Mouse (Mus musculus) urinary bladder, postnatal 25 days (tissue): ENCODE data around the gene Cpa2.
A peak's percentile ranks its signal among the peaks of the same experiment; 100 is the strongest.

Experiments used
- DNase-seq: peaks from one replicate; pipeline ENCODE4 v3.0.0; 2022; ENCODE audit warnings: low spot score

Cpa2 gene

DNA sequence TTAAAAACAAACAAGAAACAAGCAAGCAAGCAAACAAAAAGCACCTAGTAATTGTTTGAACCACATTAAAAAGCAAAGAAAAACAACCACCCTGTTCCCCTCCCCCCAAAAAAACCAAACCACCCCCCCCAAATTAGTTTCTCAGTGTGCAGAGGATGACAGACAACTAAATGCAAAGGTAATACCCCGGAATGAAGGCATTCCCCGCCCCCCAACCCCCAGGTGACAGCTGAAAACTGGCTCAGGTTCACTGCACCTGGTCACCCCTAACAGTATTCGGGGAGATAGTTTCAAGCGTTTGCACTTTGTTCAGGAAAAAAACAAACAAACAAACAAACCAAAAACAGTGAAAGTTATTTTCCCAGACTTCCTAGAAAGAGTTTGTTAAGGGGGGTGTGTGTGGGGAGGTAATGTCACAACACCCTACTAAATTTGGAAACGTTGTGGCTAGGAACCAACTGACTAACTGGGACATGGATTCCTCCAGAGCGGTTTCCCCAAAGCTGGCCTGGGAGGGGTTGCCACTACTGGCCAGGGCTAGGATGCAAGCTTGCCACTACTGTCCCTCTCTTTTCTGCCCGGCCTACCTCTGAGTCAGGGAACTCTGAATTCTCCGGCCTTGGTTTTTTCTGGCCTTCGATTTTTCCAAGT, 6.4 kb downstream of the Cpa2 start:
- peak; percentile 21 for DNase-seq

DNA sequence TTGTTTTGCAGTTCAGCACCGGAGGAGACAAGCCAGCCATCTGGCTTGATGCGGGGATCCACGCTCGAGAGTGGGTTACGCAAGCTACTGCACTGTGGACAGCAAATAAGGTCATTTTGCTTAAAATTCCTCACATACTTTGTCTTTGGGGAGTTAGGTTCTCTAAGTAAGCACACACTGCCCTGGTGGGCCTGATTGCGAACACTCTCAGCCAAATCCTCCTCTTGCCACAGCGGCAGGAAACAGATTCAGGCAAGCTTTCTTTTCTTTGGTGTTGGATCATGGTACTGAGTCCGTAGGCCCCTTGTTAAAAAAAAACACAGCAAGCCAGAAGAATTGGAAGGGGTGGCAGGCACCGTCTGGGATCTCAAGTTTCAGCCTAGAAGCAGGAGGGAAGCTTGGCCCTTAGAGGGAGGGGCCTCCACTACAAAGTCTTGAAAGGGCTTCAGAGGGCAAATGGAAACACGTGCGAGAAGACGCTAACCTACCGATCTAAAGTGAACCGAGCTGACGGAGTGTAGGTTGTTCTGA, 7.9 kb downstream of the Cpa2 start:
- DNase-seq, result no peak

DNA sequence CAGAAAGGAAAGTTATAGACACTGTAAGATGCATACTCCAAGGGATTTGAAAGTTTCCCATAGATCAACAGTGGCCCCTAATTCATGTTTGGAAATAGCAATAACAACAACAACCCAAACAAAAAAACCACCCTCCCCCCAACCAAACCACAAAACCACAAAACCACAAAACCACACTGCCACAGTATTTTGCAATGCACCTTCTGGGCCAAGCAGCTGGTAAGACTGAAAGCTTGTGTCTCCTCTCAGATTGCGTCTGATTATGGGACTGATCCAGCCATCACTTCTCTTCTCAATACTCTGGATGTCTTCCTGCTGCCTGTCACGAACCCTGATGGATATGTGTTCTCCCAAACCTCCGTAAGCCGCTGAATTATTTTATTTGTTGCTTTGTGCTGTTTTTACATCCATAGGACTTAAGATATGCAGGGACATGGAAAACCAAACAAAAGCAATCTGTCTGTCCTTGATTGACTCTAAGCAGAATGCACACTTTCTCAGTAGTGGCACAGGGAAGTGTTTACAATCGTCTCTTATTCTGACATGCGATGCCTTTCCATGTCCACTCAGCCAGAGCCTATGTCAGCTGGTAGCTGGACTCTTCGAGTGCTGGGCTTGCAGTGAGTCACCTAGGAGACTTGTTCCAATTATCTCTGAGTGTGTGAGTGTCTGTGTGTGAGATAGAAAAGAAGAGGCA, 9.3 kb downstream of the Cpa2 start:
- DNase-seq, result no peak

DNA sequence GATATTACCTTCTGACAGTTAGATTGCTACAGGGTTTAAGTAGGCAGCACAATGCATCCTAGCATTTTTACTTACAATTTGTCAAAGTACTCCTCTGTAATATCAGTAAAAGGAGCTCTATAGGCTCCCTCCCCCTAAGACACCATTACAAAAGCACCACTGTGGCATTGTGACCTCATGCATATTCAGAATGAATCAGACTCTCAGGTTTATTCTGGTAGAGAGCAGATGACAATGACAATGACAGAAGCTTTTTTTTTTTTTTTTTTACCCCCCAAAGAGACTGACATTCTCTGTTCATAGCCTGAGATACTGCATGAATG, 9.8 kb downstream of the Cpa2 start:
- DNase-seq, result no peak

DNA sequence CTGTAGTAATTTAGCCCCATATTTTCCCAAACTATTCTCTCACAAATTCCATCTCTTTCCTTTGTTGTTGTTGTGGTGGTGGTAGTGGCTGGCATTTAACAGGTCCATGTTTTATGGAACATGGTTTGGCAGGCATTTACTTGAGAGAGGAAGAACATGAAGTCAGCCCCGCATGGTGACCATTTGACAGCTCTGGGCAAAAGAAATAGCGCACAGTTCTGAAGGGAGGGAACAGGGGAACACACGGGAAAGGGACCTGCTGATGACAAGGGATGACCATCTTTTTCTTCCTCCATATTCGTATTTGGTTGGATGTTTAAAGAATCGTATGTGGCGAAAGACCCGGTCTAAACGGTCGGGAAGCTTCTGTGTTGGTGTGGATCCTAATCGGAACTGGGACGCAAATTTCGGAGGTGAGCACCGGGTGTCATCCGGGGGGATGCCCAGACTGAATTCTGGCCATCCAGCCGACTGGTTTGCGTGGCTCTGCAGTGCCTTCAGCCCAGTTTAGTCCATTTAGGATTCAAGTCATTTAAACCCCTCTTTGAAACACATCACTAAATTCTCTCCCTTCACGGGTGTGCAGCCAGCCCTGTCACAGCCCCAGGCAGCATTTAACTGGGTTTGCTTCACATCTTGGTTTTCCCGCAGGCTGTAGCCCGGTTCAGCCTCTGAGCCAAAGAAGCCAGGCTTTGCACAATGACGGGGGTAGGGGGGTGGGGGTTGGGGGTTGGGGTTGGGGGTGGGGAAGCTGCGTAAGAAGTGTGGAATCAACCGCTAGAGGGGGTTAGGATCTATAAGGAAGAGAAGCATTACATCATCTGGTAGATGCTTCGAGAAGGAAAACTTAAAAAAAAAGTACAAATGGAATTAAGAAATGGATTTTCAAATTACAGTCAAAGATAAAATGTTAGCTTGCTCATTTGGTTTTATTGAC, 10.5 kb downstream of the Cpa2 start:
- no peak for DNase-seq

DNA sequence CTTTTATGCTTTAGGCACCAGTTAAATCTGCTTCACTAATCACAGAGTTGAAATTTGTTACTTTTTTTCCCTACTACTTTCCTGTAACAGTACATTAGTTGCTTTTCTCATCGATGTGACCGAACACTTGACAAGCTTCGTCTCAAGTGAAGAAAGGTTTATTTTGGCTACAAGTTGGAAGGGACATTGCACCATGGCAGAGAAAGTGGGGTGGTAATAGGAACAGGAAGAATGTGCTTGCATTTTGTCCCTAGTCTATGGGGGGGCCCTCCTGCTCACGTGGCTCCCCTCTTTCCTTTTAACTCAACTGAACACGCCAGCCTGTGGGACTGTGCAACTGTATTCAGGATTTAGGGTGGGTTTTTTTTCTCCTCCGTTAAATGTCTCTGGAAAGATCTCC, 11.2 kb downstream of the Cpa2 start:
- DNase-seq, result no peak

DNA sequence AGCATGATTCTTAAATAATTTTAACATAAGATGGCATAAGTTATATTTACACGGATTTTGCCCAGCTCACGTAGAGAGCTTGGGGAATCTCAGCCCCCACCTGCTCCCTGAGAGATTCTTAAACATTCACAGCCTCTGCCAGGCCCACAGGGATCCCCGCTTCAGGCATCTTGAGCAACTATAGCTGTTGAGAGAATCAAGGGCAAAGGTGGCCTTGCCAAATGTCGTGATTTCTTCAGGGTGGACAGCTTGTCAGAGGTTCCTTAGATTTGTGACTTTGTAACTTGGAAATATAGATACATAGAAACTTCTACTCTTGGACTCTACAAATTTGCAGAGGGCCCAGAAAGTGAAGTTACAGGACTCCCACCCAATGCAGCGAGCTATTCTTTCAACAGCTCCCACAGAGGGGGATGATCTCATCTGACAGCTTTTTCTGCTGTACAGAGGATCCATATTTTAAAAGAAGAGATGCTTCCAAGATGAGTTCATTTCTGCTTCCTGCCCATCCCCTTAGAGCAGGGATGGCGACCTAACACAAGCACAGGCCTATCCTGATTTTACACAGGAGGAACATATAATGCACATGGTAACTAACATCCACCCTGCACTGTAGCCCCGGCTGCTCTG, 12.1 kb downstream of the Cpa2 start:
- no peak for DNase-seq

DNA sequence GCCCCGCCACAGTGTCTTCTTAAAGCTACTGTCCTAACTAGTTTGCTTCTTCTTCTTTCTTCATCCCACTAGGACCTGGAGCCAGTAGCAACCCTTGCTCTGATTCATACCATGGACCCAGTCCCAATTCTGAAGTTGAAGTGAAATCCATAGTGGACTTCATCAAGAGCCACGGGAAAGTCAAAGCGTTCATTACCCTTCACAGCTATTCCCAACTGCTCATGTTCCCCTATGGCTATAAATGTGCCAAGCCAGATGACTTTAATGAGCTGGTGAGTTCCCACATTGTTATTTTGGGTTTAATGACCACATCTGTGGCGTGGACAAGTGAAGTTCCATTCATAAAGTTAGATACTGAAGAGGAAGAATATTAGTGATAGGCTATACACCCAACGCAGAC, 12.7 kb downstream of the Cpa2 start:
- no peak for DNase-seq

DNA sequence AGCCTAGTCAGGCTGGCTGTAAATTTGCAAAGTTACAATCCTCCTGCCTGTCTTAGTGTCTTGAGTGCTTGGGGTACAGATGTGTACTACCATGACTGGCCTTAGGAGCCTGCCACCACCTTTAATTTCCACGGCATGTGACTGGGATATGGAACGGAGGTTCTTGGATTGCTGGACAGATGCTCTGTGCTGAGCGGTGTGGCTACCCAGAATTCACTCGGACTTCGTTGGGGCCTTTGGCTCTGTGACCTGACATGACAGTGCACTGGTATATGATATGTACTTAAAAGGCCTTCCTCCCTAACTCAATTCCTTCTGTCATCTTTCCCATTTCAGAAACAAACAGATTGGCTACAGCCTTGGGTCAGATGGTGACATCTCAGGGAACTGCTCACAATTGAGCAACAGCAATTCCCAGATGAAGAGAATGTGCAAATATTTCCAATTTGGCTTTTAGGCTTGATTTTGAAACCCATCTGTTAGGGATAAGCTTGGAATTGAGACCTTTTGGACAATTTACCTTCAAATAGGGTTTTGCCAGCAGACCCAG, 13.3 kb downstream of the Cpa2 start:
- DNase-seq, result no peak

DNA sequence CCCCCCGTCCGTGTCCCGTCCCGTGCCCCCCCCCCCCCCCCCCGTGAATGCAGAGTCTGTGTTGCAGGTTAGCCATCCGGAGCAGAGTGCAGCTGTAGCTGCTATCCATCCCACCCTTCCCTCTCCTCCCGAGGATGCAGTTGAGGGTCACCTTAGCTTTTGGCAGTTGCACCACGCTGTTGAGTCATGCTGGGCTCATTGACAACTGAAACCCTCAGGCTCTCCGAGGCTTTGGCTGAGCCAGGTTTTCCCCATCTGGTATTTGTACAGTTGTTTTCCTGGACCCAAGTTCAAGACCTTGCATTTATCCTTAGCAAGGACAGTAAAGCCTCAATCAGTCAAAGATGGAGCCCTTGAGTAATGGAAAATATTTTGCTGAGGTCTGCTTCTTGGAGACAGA, 14.7 kb downstream of the Cpa2 start:
- no peak for DNase-seq

DNA sequence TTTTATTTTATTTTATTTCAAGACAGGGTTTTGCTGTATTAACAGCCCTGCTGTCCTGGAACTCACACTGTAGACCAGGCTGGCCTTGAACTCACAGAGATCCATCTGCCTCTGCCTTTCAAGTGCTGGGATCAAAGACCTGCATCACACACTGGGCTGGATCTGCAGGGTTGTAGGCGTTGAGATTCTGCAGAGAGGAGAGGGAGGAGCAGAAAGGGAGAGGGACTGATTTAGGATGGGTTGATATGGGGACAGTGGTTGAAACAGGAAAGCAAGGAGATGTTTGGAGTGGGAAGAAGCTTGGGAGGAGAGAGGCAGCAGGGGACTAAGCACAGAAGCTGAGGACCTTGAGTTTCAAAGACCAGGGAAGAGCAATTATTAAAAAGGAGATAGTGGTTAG, 18.3 kb downstream of the Cpa2 start:
- no peak for DNase-seq

DNA sequence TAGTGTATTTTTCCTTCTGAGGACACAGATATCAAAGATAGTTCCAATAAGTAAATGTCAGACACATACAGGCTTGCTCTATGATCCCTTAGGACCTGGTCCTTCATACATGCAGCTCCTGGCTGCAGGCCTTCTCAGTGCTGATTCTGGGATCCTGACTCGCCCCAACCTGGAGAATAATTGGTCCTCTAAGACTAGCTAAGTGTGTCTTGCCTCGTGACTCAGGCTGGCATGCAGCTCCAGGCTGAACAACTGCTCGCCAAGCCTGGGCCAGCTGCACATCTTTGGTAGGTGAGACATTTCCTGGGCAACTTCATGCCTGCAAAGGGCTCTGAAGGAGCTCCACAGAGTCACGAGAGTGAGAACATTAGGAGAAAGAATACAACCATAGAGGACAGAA, 20.8 kb downstream of the Cpa2 start:
- DNase-seq, result no peak

DNA sequence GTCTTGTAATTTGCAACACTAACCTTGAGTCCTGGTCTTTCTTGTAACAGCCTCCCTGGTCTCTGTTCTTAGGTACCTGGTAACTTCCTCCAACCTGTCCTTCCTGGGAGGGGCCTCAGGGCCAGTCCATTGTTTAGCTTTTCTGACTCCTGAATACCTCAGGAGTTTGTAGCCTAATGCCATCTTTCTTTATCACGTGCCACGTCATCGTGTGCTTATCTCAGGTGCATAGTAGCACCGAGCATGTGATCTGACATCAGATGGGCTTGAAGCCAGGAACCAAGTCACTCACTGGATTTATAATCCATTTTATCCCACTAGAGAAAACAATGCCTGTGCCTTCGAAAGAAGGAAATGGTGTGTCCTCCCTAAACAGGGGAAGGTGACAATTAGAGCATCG, 22.2 kb downstream of the Cpa2 start:
- DNase-seq, result no peak

DNA sequence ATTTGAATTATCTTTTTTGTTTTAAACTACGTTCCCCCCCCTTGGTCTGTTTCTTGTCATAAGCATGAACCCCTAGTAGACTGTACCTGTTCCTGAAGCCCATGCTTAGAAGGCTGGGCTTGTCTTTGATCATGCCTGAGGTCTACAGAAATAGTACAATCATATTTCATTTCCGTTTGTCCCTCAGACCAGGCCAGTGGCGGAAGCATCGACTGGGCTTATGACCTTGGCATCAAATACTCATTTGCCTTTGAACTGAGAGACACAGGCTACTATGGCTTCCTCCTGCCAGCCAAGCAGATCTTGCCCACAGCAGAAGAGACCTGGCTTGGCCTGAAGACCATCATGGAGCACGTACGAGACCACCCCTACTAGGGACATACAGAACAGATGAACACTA, 22.7 kb downstream of the Cpa2 start:
- no peak for DNase-seq

DNA sequence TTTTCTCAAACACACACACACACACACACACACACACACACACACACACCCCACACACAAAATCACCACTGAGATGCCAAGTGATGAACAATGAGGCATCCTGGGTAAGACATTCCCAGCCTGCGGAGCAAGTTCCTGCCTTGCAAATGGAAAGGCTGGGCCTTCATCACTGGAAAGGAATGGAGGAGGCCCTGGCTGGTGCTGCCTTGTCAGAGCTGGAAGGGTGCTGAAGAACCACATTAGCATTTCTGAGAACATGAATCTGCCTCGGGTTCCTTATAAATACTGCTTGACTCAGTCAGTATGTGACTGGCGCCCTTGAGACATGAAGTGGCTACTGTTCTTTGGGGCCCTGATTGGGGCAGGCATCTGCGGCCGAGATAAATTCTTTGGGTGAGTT, 26.7 kb downstream of the Cpa2 start, which contains the start of gene Cpa4:
Gene Cpa4, plus strand, starts transcription at position 301 of the 400 bp plus-strand sequence.
- DNase-seq, result no peak

DNA sequence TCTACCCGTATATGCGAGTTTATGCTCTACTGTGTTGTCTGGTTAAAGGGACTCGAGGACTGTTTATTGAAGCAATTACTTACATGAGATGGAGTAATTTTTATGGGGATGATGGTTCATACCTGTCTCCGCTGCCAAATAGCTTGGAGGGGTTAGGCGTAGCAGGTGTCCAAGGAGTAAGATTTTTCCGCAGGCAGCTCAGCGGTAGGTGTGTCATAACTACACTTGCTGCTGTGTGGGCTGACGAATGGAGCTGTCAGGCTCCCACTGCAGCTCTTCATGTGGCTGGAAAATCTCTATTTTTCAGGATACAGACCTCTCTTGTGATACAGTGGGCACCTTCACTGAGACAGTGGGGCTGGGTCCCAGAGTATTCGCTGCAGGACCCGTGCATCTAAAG, 27.9 kb downstream of the Cpa2 start:
- DNase-seq, result no peak

DNA sequence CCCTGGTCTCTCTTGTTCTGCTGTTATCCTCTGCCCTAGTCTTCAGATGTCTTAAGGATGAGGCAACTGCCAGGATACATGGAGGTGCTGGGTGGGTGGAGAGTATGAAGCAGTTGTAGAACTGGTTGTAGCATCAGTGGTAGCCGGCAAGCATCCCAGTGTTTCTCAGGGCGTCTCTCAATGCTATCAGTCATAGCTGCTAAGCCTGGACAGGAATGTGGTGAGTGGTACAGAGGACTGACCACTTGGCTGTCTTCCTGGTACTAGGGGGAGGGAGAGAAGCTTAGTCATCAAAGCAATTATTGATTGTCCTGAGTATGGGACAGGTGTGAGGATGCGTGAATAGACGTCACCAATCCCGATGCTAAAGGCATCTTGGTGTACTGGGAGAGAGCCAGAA, 28.6 kb downstream of the Cpa2 start:
- no peak for DNase-seq

DNA sequence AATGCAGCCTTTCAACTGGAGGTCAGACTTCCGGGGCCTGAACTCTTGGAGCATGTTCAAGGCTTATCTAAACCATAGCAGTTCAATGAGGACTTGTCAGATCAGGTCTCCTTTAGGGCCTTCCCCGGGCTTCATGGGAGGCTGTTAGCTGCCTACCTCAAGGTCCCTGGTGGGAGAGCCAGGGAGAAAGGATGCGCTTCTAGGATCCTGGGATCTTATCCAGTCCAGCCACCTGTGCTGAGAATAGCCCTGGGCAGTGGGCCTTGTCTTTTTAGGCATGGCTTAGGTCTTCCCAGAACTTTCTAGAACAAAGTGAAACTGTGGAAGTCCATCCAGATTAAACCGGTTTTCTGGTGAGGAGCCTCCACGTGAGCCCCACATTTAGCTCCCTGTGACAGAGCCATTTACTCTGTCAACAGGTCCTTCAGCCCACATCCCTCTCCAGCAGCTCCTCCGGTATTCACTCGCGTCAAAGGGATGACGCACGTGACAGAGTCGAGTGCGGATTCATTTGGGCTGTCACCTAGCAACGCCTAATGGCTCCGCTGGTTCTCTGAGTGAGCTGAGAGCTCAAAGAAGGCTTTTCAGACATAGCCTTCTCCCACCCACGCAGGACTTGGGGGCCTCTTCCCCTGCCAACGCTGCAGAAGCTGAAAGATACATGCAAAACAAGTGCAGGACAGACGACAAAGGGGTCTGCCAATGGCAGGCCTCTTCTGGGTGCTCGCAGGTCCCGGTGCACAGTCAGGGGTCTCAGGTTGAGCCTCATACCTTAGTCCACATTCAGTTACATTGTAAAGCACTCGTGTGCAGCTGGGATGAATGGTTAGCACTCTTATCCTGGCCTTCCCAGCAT, 31.3 kb downstream of the Cpa2 start:
- DNase-seq, result no peak

DNA sequence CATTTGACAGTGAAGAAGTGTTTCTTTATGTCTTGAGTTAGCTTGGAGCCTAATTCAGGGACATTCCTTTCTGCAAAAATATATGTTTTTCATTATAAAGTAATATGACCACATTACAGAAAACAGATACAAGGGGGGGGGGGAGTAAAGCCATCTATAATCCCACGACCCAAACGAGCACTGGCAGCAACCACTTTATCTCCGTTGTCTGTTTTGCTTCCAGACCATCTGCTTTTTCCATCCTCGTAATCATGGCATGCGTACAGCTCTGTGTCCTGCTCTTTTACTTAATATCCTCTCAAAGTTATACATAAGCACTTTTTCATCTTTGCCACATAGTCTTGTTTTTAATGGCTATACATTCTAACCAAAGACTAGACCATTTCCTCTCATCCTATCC, 32.0 kb downstream of the Cpa2 start:
- DNase-seq, result no peak

DNA sequence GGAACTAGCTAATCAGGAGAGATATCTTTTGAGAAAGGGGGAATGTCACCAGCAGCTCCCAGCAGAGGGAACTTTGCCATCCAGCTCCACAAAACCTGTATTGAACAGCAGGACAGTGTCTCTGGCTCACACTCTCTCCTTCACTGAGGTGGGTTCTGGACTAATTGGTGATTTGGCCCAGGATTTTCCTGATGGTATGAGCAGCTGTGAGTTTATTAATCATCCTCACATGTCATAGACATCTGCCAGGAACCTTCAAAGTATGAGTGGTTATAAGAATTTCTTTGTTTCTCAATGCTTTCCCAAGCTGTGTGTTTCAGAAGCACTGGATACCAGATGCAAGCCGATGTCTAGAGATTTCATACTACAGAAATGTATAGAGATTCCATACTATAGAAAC, 33.6 kb downstream of the Cpa2 start:
- no peak for DNase-seq
